Mouse (Mus musculus): Measurements from ENCODE around the gene Frmd4a. TPM values are rescaled to one million over a fixed set of nuclear protein-coding genes. Genes with fewer than 3 reads are reported as not detected.

Gene Frmd4a
- polyA plus RNA-seq, 1 experiment from 2014 or later: 39.5 TPM

GRCm38 (mm10) chr2:4393046-4393445 is 375.5 kb downstream of the Frmd4a start:
- H3K4me2 ChIP-seq (replicated peaks): no peak overlapping the region
- WGBS: 73% methylated on average over 4 of the region's 4 CpGs
- no peaks in the 10 kb centered on the region for H3K36me3 ChIP-seq
- H3K27me3 ChIP-seq: no peaks in the 10 kb centered on the region
- H3K4me1 ChIP-seq: peaks cover 21% of the 10 kb centered on the region
- no peak overlapping the region for H3K9ac ChIP-seq
- no peak overlapping the region for H3K4me3 ChIP-seq (replicated peaks)
- no peak for ATAC-seq (ENCODE audit: insufficient number of reproducible peaks, low FRiP score, low TSS enrichment, low read depth)
- no peak overlapping the region for H3K27ac ChIP-seq (replicated peaks)
- H3K9me3 ChIP-seq (replicated peaks): no peaks in the 10 kb centered on the region

GRCm38 (mm10) chr2:4394641-4395040 is 377.1 kb downstream of the Frmd4a start:
- H3K27me3 ChIP-seq: no peaks in the 10 kb centered on the region
- no peak overlapping the region for H3K9ac ChIP-seq
- no peak overlapping the region for H3K4me2 ChIP-seq (replicated peaks)
- H3K36me3 ChIP-seq: no peaks in the 10 kb centered on the region
- WGBS: 84% methylated on average over 7 of the region's 7 CpGs
- H3K27ac ChIP-seq (replicated peaks): no peak overlapping the region
- H3K4me1 ChIP-seq: peaks cover 26% of the 10 kb centered on the region
- no peak for ATAC-seq (ENCODE audit: insufficient number of reproducible peaks, low FRiP score, low TSS enrichment, low read depth)
- H3K9me3 ChIP-seq (replicated peaks): no peaks in the 10 kb centered on the region
- no peak overlapping the region for H3K4me3 ChIP-seq (replicated peaks)

- no peaks in the 10 kb centered on the region for H3K9me3 ChIP-seq (replicated peaks)
- no peak for ATAC-seq (ENCODE audit: insufficient number of reproducible peaks, low FRiP score, low TSS enrichment, low read depth)
- H3K36me3 ChIP-seq: no peaks in the 10 kb centered on the region
- H3K27ac ChIP-seq (replicated peaks): 0 out of 2 replicates have a peak overlapping the region, but pooled peaks have one; percentile 48
- no peak overlapping the region for H3K4me3 ChIP-seq (replicated peaks)
- peaks cover 37% of the 10 kb centered on the region for H3K4me1 ChIP-seq
- no peak overlapping the region for H3K4me2 ChIP-seq (replicated peaks)
- 37% methylated on average over 1 of the region's 1 CpGs for WGBS
- no peak overlapping the region for H3K9ac ChIP-seq
- H3K27me3 ChIP-seq: no peaks in the 10 kb centered on the region
Observed at GRCm38 (mm10) chr2:4399721-4400120, 382.2 kb downstream of the Frmd4a start.

- ATAC-seq (ENCODE audit: insufficient number of reproducible peaks, low FRiP score, low TSS enrichment, low read depth): peak; percentile 79
- H3K36me3 ChIP-seq: no peaks in the 10 kb centered on the region
- peak overlapping the region; percentile 85 for H3K4me2 ChIP-seq (replicated peaks)
- peak overlapping the region; percentile 93 for H3K27ac ChIP-seq (replicated peaks)
- H3K9me3 ChIP-seq (replicated peaks): no peaks in the 10 kb centered on the region
- peaks cover 39% of the 10 kb centered on the region for H3K4me1 ChIP-seq
- under 1% methylated on average over 69 of the region's 74 CpGs for WGBS
- peak overlapping the region; percentile 68 for H3K4me3 ChIP-seq (replicated peaks)
- H3K9ac ChIP-seq: peak overlapping the region; percentile 84
- H3K27me3 ChIP-seq: no peaks in the 10 kb centered on the region
Observed at GRCm38 (mm10) chr2:4400771-4401596, 383.5 kb downstream of the Frmd4a start.

GRCm38 (mm10) chr2:4401597-4402581 is 384.4 kb downstream of the Frmd4a start:
- 1% methylated on average over 28 of the region's 28 CpGs for WGBS
- Histone ChIP-seq H3K4me1 (peaks cover 39% of the 10 kb centered on the region), H3K4me3 (replicated peaks) (peak overlapping the region; percentile 68), H3K4me2 (replicated peaks) (peak overlapping the region; percentile 85), H3K9ac (peak overlapping the region; percentile 84), H3K27me3 (no peaks in the 10 kb centered on the region), H3K36me3 (no peaks in the 10 kb centered on the region), H3K27ac (replicated peaks) (peak overlapping the region; percentile 93), H3K9me3 (replicated peaks) (no peaks in the 10 kb centered on the region)
- ATAC-seq (ENCODE audit: insufficient number of reproducible peaks, low FRiP score, low TSS enrichment, low read depth): peak; percentile 57; the same call in 1 of the 2 replicates

- 53% methylated on average over 5 of the region's 5 CpGs for WGBS
- Histone ChIP-seq H3K4me1 (peaks cover 32% of the 10 kb centered on the region), H3K27me3 (no peaks in the 10 kb centered on the region), H3K27ac (replicated peaks) (no peak overlapping the region), H3K9me3 (replicated peaks) (no peaks in the 10 kb centered on the region), H3K36me3 (no peaks in the 10 kb centered on the region), H3K9ac (no peak overlapping the region), H3K4me2 (replicated peaks) (no peak overlapping the region), H3K4me3 (replicated peaks) (no peak overlapping the region)
- no peak for ATAC-seq (ENCODE audit: insufficient number of reproducible peaks, low FRiP score, low TSS enrichment, low read depth)
Observed at GRCm38 (mm10) chr2:4406977-4407376, 389.5 kb downstream of the Frmd4a start.

- WGBS: 64% methylated on average over 8 of the region's 8 CpGs
- Histone ChIP-seq H3K27me3 (no peaks in the 10 kb centered on the region), H3K4me2 (replicated peaks) (no peak overlapping the region), H3K27ac (replicated peaks) (0 out of 2 replicates have a peak overlapping the region, but pooled peaks have one; percentile 1), H3K4me3 (replicated peaks) (no peak overlapping the region), H3K4me1 (peaks cover 29% of the 10 kb centered on the region), H3K36me3 (no peaks in the 10 kb centered on the region), H3K9me3 (replicated peaks) (no peaks in the 10 kb centered on the region), H3K9ac (no peak overlapping the region)
- no peak for ATAC-seq (ENCODE audit: insufficient number of reproducible peaks, low FRiP score, low TSS enrichment, low read depth)
Observed at GRCm38 (mm10) chr2:4409810-4410433, 392.4 kb downstream of the Frmd4a start.

GRCm38 (mm10) chr2:4412870-4413595 is 395.5 kb downstream of the Frmd4a start:
- Histone ChIP-seq H3K4me2 (replicated peaks) (no peak overlapping the region), H3K36me3 (no peaks in the 10 kb centered on the region), H3K27me3 (no peaks in the 10 kb centered on the region), H3K9ac (no peak overlapping the region), H3K9me3 (replicated peaks) (no peaks in the 10 kb centered on the region), H3K27ac (replicated peaks) (no peak overlapping the region), H3K4me1 (peaks cover 37% of the 10 kb centered on the region), H3K4me3 (replicated peaks) (no peak overlapping the region)
- ATAC-seq (ENCODE audit: insufficient number of reproducible peaks, low FRiP score, low TSS enrichment, low read depth): peak; percentile 60; the same call in 1 of the 2 replicates
- 20% methylated on average over 5 of the region's 5 CpGs for WGBS

- Histone ChIP-seq H3K4me1 (peaks cover 37% of the 10 kb centered on the region), H3K4me2 (replicated peaks) (no peak overlapping the region), H3K4me3 (replicated peaks) (no peak overlapping the region), H3K27me3 (no peaks in the 10 kb centered on the region), H3K9ac (no peak overlapping the region), H3K36me3 (no peaks in the 10 kb centered on the region), H3K27ac (replicated peaks) (no peak overlapping the region), H3K9me3 (replicated peaks) (no peaks in the 10 kb centered on the region)
- 82% methylated on average over 16 of the region's 16 CpGs for WGBS
- ATAC-seq (ENCODE audit: insufficient number of reproducible peaks, low FRiP score, low TSS enrichment, low read depth): no peak
Observed at GRCm38 (mm10) chr2:4413596-4414335, 396.2 kb downstream of the Frmd4a start.
